Mouse (Mus musculus): Measurements from ENCODE around the gene Fcho2.
A peak's percentile ranks its signal among the peaks of the same experiment; 100 is the strongest.

The Fcho2 gene

GRCm38 (mm10) chr13:98705501-98705900 lies 109.7 kb downstream of the Fcho2 start:
- no peak for DNase-seq

DNA sequence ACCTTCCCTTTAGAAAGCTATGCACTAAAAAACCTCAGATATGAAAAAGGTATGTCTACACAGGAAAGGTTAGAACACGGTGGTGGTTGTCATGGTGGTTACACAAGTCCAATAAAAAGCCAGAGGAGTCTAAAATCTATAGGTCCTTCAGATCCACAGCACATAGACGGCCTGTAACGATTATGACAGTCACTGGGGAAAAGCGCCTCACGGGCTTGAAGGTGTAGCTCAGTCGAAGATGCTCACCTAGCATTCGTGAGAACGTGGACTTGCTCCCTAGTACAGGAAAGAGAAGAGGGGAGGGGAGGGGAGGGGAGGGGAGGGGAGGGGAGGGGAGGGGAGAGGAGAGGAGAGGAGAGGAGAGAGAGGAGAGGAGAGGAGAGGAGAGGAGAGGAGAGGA lies 111.5 kb downstream of the Fcho2 start:
- DNase-seq: no peak

- no peak for DNase-seq
Measured at GRCm38 (mm10) chr13:98702361-98702760, 112.9 kb downstream of the Fcho2 start.

GRCm38 (mm10) chr13:98701309-98701675 lies 114.0 kb downstream of the Fcho2 start:
- no peak for DNase-seq

GRCm38 (mm10) chr13:98700661-98701308 lies 114.5 kb downstream of the Fcho2 start:
- DNase-seq: no peak

GRCm38 (mm10) chr13:98699982-98700540 lies 115.2 kb downstream of the Fcho2 start:
- no peak for DNase-seq

GRCm38 (mm10) chr13:98699051-98699744 lies 116.1 kb downstream of the Fcho2 start:
- DNase-seq: peak; percentile 43

GRCm38 (mm10) chr13:98696716-98697115 lies 118.5 kb downstream of the Fcho2 start:
- DNase-seq: no peak

DNA sequence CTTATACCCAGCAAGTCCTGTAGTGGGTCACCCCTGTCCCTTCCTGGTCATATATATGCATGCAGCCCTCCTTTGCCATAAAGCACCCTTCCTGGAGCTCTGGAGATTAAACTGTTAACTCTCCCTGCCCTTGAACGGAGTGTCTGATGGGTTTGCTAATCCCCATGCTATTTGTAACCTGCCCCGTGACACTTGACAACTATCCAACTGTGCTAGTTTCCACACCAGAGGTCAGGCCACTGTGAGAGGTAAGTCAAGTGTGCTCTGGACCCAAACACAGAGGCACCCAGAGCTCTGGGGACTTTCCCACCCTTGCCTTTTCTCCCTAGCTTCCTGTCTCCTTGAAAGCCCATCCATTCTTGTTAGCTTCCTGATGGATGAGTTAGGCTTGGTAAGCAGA lies 119.7 kb downstream of the Fcho2 start:
- DNase-seq: peak; percentile 92

DNA sequence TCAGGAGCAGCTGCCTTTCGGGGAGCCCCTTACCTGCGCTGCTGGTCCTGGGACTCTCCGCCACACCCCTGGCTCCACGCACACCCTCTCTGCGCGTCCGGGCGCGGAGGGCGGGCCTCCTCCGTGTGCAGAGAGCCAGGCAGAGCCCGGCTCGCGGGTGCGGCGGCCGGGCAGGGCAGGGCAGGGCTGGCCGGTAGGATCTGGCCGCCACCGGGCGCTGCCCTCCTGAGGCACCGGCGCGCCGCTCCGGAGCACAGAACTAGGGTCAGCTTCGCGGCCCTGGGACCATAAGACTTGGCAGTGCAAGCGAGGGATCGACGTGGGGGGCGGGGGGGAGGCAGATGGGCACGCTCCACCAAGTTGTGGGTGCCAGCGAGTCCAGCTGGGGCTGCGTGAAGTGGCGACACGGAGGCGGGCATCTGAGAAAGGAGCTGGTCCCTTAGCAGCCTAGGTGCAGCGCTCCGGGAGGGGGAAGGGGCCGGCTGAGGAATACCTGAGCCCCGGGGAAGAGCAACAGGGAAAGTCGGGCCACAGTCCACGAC lies 120.4 kb downstream of the Fcho2 start, which contains the start of gene Tmem171:
Tmem171 (minus strand) TSS at position 62 of the 542 bp plus-strand sequence.
- peak; percentile 67 for DNase-seq

DNA sequence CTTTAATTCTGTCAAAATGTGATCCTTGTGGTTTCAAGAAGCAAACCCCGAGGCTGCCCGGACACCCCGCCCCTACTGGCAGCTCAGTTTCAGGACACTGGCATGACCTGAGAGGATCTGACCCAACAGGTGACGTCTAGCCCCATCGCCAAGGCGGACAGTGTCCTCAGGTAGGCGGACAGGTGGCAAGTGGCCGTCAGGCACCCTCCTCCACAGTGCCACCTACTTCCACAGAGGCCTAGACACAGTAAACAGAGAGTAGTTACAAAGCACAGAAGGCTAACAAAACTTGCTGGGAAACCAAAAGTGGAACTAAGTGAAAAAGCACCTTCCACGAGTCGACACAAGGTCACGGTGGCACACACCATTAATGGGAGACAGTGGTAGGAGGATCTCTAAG lies 121.9 kb downstream of the Fcho2 start:
- DNase-seq: peak; percentile 38

- no peak for DNase-seq
Measured at GRCm38 (mm10) chr13:98691956-98692515, 123.2 kb downstream of the Fcho2 start.

DNA sequence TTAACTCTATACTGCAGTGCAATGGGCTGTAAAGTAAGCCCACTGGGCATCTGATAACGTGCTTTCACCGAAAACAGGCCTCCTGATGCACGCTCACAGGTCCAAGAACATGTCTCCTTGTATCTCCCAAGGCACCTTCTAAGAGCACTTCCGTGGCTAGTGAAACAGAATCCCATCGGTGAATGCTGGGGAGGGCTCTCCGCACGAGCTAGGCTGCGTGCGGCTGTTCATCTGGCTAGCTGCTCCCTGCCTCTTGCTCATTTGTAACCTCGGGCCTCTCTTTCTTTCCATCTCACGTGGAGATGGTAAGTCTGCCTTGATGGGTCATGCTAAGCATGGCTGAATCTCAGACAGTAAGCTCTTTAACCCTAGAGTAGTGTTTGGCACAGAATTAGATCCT lies 124.4 kb downstream of the Fcho2 start:
- no peak for DNase-seq

- DNase-seq: peak; percentile 67
Measured at GRCm38 (mm10) chr13:98689605-98690290, 125.5 kb downstream of the Fcho2 start.

GRCm38 (mm10) chr13:98687931-98688330 lies 127.3 kb downstream of the Fcho2 start:
- no peak for DNase-seq

GRCm38 (mm10) chr13:98684144-98684900 lies 130.9 kb downstream of the Fcho2 start:
- peak; percentile 45 for DNase-seq

- no peak for DNase-seq
Measured at GRCm38 (mm10) chr13:98683412-98683811, 131.8 kb downstream of the Fcho2 start.

GRCm38 (mm10) chr13:98680470-98681060 lies 134.7 kb downstream of the Fcho2 start:
- no peak for DNase-seq

GRCm38 (mm10) chr13:98679631-98680041 lies 135.6 kb downstream of the Fcho2 start:
- no peak for DNase-seq

DNA sequence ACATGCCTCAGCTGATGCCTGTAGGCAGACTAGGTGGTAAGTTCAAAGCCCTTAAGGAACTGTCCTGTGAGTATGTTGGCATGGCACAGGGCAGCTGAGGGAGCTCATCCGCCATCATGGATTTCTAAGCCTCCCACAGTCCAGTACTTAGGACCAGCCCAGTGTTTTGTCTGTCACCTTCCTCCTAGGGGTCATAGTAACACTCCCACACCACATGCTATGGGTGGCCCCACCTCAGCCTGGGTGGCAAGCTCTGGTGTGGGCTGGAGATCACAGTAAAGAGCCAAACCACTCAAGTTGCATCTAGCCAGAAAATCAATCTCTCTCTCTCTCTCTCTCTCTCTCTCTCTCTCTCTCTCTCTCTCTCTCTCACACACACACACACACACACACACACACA lies 136.0 kb downstream of the Fcho2 start:
- DNase-seq: no peak

DNA sequence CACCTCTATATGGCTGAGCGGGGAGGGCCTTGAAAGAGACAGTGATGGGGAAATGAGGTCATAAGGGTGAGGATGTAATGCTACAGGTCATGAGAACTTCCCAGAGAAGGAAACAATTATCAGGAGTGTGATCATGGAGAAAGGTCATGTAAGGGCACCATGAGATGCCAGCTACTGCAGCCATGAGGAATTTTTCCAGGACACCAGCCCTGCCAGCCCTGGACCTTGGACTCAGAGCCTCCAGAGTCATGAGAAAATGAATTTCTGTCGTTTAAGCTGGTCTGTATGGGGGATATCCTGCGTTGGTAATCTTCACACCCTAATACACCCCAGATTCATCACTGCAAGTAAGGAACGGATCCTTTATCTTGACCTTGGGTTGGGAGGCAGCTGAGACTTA lies 141.3 kb downstream of the Fcho2 start:
- peak; percentile 63 for DNase-seq
